Mouse (Mus musculus) urinary bladder, postnatal 36 days (tissue): ENCODE data around the gene Sik1.
A peak's percentile ranks its signal among the peaks of the same experiment; 100 is the strongest.
"Not testable (repeated sequence)": the region's sequence is repeated elsewhere in the genome, so short reads cannot be mapped to it uniquely, and the experiment has no call there.

Experiments used
- DNase-seq, 2 experiments: peaks; one replicate each; pipeline ENCODE4 v3.0.0; 2022; ENCODE audit warnings: low spot score in 2 of 2, mixed read lengths in 1 of 2

The Sik1 gene

GRCm38 (mm10) chr17:31855597-31856518, at the start of gene Sik1:
TSS of gene Sik1 (minus strand) at chr17:31855804.
- peak; percentile 95 to 98 for DNase-seq

GRCm38 (mm10) chr17:31905201-31905790, 49.7 kb upstream of the Sik1 start:
- DNase-seq, result no peak

DNA sequence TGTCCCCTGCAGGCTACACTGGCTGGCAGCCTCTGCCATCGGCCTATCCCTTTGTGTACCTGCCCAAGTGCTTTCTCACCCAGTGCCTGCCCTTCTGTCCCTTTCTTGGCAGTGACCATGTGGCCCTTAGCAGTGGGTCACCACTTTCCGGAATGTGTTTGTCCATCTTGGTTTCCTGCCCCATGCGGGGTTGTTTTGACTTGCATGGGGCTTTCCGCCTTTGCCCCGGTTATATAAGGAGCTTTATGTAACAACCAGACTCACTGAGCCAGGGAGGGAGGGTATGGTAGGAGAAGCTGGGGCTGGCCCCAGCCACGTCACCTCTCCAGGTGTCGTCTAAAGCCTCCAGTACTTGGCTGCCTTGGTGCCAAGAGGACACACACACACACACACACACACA, 48.4 kb upstream of the Sik1 start:
- no peak for DNase-seq

DNA sequence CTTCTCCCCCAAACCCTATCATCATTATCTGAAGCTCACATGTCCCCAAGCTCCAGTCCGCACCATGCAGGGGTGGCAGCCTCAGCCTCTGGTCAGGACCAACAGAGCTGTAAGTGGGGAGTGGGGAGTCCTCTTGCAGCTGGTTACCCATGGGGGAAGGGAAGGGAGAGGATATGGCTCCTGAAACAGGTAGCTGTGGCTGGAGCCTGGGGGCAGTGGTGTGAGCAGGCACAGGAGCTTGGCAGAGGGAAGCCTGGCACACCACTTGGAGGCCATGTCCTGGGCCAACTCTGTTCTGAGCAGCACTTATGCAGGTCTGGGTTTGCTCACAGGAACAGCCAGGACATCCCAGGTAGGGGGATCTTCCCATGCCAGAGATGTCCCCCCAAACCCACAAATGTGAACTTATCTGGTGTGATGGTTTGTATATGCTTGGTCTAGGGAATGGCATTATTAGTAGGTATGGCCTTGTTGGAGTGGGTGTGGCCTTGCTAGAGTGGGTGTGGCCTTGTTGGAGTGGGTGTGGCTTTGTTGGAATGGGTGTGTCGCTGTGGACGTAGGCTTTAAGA, 47.1 kb upstream of the Sik1 start:
- no peak for DNase-seq

GRCm38 (mm10) chr17:31901461-31902204, 46.0 kb upstream of the Sik1 start:
- DNase-seq, result no peak

GRCm38 (mm10) chr17:31898941-31899340, 43.3 kb upstream of the Sik1 start:
- no peak for DNase-seq

- no peak for DNase-seq
Measured at GRCm38 (mm10) chr17:31897186-31897793, 41.7 kb upstream of the Sik1 start.

GRCm38 (mm10) chr17:31896751-31897150, 41.1 kb upstream of the Sik1 start:
- peak in 1 of 2 experiments; percentile 45 for DNase-seq

DNA sequence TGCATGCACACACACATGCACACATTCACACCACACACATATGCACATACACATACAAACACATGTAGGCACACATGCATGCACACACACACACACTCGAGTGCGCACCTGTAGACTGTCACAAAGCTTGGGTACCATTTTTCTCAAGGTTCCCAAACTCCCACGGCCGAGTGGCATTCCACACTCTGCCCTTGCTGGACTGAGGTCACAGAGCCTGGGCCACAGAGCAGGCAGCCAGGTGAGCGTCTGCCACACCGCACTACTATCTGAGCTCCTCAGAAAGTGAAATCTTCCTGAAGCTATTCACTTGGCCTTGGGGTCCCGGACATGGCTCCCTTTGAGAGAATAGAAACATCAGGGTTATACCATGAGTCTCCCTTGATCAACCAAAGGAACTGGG, 40.7 kb upstream of the Sik1 start:
- DNase-seq, result no peak

GRCm38 (mm10) chr17:31893371-31894060, 37.9 kb upstream of the Sik1 start:
- no peak for DNase-seq

DNA sequence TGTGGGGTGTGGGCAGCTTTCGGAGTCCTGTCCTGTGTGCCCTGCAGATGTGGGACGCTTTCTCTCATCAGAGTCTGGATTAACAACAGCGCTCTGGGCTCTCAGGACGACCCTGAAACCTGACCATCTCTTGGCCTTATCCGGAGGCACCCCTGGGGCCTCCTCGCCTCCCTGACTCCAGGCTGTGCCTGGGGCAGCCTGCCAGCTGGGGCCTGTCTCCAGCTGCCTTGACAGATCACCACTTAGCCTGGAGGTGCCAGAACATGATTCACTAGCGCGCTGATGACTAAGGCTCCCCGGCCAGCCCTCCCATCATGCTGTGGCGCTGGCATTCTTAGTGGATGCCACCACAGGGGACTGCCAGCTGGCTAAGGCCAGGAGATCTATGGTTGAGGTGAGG, 37.1 kb upstream of the Sik1 start:
- DNase-seq, result peak; percentile 91 to 92

DNA sequence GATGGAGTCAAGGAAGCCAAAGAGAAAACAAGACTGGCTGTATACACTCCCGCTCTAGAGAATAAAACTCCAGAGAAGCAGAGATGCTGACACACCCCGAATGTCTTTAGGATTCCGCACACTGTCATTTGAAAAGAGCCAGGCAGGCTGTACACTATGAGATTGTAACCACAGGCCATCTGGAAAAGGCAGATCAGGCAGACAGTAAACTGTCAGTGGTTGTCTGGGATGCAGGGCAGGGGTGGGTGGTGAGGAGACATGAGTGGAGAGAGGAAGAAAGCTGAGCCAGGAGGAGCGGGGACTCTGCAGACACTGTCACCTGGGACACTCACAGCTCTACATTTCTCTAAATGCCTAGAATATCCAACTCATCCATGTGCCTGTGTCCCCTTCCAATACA, 36.3 kb upstream of the Sik1 start:
- DNase-seq, result no peak

- DNase-seq, result no peak
Measured at GRCm38 (mm10) chr17:31890311-31890951, 34.8 kb upstream of the Sik1 start.

GRCm38 (mm10) chr17:31889446-31890201, 34.0 kb upstream of the Sik1 start:
- DNase-seq, result no peak

GRCm38 (mm10) chr17:31888540-31888939, 32.9 kb upstream of the Sik1 start:
- DNase-seq, result no peak

- not testable (repeated sequence) for DNase-seq
Measured at GRCm38 (mm10) chr17:31884676-31885075, 29.1 kb upstream of the Sik1 start.

DNA sequence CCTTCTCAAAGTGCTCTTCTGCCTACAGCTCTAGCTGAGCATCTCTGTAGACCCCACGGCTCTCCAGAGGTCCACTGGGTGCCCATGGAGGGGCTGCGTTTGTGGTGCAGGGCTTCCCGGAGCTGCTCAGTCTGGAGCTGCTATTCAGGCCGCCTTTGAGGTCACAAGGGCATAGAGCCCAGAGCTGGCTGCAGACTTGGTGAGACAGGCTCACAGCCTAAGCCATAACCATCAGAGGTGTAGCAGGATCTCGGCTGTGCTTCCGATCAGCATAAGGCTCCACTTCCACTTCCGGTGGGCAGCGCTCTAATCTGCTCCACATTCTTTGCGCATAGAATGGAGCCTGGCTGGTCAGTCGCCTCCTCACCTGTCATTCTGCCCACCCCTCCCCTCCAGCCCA, 23.8 kb upstream of the Sik1 start:
- DNase-seq, result no peak

GRCm38 (mm10) chr17:31877650-31878141, 22.1 kb upstream of the Sik1 start:
- peak in 1 of 2 experiments; percentile 0 for DNase-seq

DNA sequence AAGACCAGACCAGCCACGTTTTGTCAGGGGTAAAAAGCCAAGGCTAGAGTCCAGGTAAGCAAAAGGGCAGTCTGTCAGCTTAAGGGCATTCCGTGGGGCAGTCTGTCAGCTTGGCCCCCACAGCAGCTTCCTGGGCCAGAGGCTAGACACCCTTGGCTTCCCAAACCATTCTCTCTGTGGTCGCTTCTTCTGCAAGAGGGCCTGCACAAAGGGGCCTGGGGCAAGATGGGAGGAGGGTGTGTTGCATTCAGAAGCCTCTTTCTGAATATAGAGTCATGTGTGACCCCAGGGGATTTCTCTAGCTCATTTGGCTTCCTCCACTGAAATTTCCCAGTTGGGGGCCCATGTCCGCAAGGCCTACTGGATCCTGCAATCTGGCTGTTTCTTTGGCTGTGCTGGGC, 21.6 kb upstream of the Sik1 start:
- peak in 1 of 2 experiments; percentile 2 for DNase-seq

DNA sequence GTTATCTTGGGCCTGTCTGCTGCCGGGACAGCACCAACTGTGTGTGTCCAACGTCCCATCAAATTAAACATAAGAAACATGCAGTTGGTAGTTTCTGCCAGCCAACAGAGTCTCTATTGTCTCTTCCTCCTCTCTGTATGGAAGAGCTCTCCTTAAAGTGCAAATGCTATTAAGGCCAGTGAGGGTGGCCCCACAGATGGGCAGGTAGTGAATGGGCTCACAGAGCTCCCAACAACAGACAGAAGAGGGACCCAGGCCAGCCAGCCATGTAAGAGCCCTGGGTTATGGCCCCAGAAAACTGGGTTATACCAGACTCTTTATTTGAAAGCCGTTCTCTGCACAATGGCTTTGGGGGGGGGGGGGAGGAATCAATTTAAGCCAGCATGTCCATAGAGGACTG, 21.2 kb upstream of the Sik1 start:
- DNase-seq, result peak in 1 of 2 experiments; percentile 0
